Mouse (Mus musculus) E14TG2a.4 (cell line): ENCODE data around the gene Ccdc120.

Experiments used
- CTCF ChIP-seq: conservative IDR thresholded peaks from 2 replicates; pipeline ENCODE4 v1.5.1; 2014; ENCODE audit warnings: low read length
- NANOG ChIP-seq: IDR thresholded peaks from 2 replicates; pipeline ENCODE4 v1.6.1; 2014; ENCODE audit warnings: borderline replicate concordance, low read length, mixed read lengths
- POU5F1 ChIP-seq: IDR thresholded peaks from 2 replicates; pipeline ENCODE4 v1.6.1; 2014; ENCODE audit warnings: low read length, borderline replicate concordance

GRCm38 (mm10) chrX:7696520-7696919 lies 54.2 kb downstream of the Ccdc120 start:
- TF ChIP-seq POU5F1 (no peak), CTCF (no peak), NANOG (no peak)
